Mouse (Mus musculus): ENCODE data around the gene Epor.

- no peak for TF ChIP-seq CTCF (IDR thresholded peaks at IDR 0.05; ENCODE audit: low read depth, low read length)
- no peak for TF ChIP-seq POLR2A (IDR thresholded peaks at IDR 0.05; ENCODE audit: extremely low read depth, insufficient read depth, low read length)
These were observed 30.7 kb downstream of the Epor start for GRCm38 (mm10) chr9:21932445-21933137.

All from liver, adult 2 months (tissue).